Mouse (Mus musculus): Measurements from ENCODE around the gene Slc22a14.
A peak's percentile ranks its signal among the peaks of the same experiment; 100 is the strongest.

Slc22a14 gene

DNA sequence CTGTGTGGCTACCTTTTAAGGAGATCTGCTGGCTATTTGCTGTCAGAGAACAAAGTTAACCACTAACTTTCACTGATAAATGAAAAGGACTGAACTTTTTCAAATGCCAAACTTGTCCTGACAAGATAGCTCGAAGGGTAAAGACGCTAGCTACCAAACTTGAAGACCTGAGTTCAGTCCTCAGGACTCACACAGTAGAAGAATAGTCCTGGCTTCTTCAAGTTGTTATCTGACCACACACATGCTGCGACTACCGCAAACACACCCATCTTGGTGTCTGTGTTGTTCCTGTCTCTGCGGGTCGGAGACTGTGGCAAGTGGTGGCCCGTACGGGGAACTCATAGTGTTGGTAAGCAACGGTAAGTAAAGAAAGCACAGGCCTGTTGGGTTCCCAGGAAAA is 161.7 kb downstream of the Slc22a14 start:
- DNase-seq (ENCODE audit: low read depth) = no peak

DNA sequence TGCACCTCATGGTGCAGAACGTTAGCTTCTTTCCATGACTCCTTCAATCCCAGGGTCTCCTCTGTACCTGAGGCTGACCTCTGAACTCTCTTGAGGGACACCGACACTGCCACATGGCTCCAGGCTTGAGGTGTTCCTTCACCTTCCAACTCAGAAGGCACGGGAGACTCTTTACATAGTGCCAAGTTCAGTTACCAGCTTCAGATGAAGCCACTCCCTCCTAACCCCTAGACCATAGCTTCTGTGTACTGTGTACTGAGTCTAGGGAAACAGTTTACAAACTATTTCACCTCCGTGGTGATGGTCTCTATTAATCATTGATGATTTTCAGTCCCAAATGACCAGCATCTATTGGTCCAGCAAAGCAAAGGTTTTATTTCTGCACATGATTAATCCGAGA is 163.7 kb downstream of the Slc22a14 start:
- no peak for DNase-seq (ENCODE audit: low read depth)

GRCm38 (mm10) chr9:119199151-119199861 is 166.0 kb downstream of the Slc22a14 start:
- peak; percentile 25 for DNase-seq (ENCODE audit: low read depth)

DNA sequence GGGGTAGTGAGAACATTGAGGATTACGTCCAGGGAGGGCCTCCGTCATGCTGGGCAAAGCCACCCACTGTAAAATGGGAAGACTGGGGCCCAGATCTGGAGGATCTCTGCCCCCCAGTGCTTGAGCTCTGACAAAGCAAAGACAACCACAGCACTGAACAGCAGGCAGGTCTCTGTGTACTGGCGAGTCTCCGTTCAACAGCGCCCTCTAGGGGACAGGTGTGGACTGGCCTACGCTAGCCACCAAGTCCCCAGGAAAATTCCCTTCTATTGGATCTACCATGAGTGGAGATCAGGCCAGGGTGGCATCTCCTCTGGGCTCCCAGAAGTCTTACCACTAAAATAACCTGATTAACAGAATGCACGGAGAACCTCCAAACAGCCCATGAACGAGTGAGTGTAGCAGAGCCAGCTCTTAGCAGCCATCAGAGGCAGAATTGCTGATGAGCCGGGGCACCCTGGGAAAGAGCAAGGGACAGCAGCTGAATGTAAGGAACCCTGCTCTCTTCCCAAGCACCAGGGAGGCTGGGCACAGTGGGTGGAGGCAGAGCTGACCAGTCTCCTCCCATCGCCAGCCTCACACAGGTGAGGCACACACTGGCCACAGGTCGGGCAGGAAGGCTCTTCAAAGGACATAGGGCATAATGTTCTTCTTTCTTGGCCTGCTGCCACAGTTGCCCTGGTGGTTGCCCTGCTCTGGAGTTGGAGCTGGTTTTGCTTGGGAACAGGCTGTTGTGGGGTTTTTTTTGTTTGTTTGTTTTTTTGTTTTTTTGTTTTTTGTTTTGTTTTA is 173.0 kb downstream of the Slc22a14 start:
- no peak for DNase-seq (ENCODE audit: low read depth)

- peak; percentile 80 for DNase-seq (ENCODE audit: low read depth)
Observed at GRCm38 (mm10) chr9:119181241-119181728, 184.1 kb downstream of the Slc22a14 start.

DNA sequence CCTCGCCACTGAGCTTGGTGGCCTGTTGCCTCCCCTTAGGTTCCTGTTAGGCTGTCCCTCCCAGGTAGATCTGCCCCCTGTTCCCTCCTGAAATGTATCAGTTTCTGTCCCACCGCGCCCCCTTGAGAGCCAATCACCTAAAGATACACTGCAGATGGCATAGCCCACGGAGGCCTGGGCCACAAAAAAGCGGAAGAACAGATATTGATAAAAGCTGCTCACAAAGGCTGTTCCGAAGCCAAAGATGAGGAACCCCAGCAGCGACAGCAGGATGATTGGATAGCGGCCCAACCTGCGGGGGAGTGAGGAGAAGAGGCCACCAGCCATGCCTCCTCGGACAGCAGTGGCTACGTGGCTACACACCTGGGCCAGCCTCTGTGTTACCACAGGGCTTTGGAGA is 186.1 kb downstream of the Slc22a14 start:
- no peak for DNase-seq (ENCODE audit: low read depth)

- DNase-seq (ENCODE audit: low read depth) = no peak
Observed at GRCm38 (mm10) chr9:119167608-119168007, 197.7 kb downstream of the Slc22a14 start.

DNA sequence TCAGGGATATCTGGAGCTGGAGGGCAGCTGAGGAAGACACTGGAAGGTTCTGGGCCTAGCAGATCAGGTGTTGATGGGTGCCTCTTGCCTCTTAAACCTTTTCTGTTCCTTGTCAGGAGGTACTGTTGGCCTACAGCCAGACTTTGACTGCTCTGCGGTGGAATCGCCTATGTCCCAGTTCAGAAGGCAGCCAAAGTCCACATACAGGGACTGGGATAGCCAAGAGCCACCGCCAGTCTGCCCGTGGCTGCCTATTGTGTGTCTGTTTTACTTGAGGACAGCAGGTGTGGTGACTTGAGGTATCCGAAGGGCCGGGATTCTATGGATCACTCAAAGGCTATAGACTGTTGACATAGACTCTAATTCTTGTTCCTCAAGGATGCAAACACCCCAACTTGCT is 199.8 kb downstream of the Slc22a14 start:
- DNase-seq (ENCODE audit: low read depth) = no peak

DNA sequence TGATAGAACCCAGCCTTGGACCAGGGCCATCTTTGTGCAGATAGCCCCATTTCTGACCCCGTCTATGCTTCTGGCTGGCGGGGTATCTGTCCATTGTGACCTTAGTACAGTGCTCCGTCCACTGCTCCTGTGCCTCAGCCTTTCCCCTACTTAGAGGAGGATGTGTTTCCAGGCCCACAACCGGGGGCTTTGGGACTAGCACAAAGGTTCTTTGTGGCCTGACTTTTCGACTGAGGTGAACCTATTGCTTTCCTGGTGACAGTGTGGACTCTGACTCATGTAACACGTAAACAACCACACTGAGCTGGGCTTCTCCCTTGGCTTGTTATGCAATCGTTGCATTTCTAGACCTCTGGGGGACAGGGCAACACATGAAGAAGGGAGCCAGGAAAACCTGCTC is 200.6 kb downstream of the Slc22a14 start:
- peak; percentile 3 for DNase-seq (ENCODE audit: low read depth)

GRCm38 (mm10) chr9:119160689-119161088 is 204.7 kb downstream of the Slc22a14 start:
- no peak for DNase-seq (ENCODE audit: low read depth)

- no peak for DNase-seq (ENCODE audit: low read depth)
Observed at GRCm38 (mm10) chr9:119158861-119159260, 206.5 kb downstream of the Slc22a14 start, which contains the start of gene Gm47289. TSS of gene Gm47289 (plus strand) at chr9:119159161.

GRCm38 (mm10) chr9:119156278-119157201 is 208.8 kb downstream of the Slc22a14 start, which contains the start of gene Acaa1b:
TSS of gene Acaa1b (minus strand) at chr9:119157093.
- DNase-seq (ENCODE audit: low read depth) = peak; percentile 84

GRCm38 (mm10) chr9:119155826-119156225 is 209.5 kb downstream of the Slc22a14 start:
- DNase-seq (ENCODE audit: low read depth) = peak; percentile 25

GRCm38 (mm10) chr9:119155416-119155815 is 209.9 kb downstream of the Slc22a14 start:
- no peak for DNase-seq (ENCODE audit: low read depth)

DNA sequence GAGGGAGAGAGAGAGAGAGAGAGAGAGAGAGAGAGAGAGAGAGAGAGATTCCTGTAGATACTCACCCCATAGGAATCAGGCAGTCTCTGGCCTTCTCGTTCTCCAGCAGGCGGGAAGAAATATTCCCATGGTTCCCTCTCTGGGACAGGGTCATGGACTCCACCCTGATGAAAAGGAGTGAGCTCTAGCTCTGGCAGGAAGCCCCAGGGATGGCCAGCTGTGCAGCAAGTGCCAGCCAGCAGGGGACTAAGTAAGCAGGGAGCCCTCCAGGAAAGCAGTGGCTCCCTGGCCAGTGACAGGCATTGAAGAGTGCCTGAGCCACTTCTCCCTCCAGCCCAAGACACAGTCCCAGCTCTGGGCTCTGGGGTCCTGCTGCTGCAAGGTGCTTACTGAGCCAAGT is 213.6 kb downstream of the Slc22a14 start:
- DNase-seq (ENCODE audit: low read depth) = no peak

DNA sequence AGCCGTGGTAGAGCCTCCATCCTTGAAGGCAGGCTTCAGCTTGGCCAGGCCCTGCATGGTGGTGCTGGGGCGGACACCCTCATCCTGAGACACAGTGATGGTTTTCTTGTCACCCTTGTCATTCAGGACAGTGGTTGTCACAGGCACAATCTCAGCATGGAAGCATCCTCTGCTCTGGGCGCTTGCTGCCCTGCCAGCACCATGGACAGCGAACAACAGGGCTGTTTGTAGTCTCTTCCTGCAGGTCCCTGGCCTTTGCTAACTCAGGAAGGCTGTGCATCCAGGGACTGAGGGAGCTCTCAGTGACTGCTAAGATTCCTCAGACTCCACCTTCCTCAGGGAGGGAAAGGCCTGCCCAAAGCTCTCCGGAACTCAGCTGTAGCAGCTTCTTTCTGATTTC is 215.8 kb downstream of the Slc22a14 start:
- peak; percentile 81 for DNase-seq (ENCODE audit: low read depth)

DNA sequence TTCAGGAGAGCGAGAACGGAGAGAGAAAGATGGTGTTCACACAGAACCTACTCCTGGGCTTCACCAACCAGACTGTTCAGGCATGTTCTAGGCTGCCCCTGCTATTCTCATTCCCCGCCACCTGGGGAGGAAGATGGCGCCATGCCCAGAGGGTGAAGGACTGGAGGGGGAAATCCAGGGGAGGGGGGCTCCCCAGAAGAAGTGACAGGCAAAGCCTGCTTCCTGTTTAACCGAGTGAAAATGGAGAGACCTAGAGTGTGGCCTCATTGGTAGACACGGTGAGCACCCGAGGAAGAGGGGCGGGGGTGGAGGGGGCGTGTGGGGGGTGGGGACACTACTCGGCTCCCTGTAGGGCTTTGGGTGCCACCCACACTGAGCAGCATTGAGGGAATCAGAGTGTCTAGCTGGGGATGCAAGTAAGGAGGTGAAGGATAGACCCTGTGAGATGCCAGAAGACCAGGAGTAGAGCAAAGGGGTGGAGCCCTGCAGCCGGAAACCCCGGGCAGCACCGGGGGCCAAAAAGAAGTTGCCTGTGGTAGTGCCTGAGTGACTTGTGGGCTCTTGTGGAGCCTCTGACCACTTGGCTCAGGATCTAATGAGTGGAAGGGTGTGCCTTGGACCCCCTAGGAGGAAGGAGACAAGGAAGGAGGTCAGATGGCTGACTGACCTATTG is 219.1 kb downstream of the Slc22a14 start:
- no peak for DNase-seq (ENCODE audit: low read depth)

DNA sequence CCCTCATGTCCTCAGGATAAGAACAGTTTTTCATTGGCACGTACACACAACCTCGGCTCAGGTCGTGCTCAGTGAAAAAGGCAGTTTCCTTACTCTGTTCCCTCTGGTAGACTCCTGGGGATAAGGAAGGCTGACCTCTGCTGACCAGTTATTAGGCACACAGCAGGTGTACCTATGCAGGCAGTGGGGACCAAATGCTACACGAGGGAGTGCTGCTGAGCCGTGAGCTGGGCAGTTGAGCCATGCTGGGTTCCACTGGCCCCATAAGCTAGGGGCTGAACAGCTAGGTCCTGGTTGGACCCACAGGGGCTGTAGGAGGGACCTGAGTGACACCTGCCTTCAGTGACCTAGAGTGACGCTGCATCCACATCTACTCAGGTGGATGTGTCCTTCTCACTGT is 219.7 kb downstream of the Slc22a14 start:
- no peak for DNase-seq (ENCODE audit: low read depth)

DNA sequence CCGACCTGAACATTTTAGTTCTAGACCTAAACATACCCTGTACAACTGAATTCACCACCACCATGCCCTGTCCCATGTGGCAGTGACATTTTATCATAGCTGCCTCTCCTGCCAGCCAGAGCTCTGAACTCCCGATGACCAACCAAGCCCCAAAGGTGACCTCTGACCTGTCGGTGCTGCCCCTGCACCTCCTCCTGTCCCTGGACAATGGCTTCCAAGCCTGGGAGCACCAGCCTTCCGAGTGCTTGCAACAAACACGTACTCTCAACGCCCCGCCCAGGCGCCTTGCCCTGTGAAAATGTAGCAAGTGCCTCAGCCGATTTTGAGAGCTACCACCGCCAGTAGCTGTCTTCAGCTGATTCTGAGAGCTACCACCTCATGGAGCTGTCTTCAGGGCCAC is 220.2 kb downstream of the Slc22a14 start:
- DNase-seq (ENCODE audit: low read depth) = no peak

- peak; percentile 17 for DNase-seq (ENCODE audit: low read depth)
Observed at GRCm38 (mm10) chr9:119144696-119145095, 220.7 kb downstream of the Slc22a14 start.

DNA sequence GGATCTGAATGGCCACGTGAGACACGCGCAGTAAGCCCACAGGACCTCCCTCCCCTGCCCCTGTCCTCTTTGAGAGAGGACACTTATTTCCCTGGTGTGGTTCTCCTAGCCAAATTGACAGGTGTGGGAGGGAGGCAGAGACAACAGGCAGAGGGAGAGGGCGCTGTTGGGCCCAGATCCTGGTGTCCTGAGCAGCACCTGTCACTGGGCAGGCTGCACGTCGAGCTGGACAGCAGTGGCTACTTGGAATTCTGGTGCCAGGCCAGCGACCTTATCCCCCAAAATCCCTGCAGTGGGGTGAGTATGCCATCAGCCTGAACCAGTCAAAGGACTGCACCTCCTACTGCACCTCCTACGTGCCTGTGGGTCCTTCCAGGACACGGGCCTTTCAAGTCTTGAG is 222.0 kb downstream of the Slc22a14 start:
- DNase-seq (ENCODE audit: low read depth) = no peak

Measured in NIH3T3 (cell line).